Mouse (Mus musculus) embryonic fibroblast, embryonic 13.5 days (primary cell): ENCODE results near the gene Rbm5.

Source experiments
- CTCF ChIP-seq: IDR thresholded peaks from 2 replicates; pipeline ENCODE4 v1.5.1; 2011; ENCODE audit warnings: mild to moderate bottlenecking, control low read depth, low read length, moderate library complexity, borderline replicate concordance; ENCODE audit not compliant: insufficient read depth
- POLR2A ChIP-seq: IDR thresholded peaks from 2 replicates; pipeline ENCODE4 v1.6.1; 2011; ENCODE audit warnings: low read depth, mild to moderate bottlenecking, control low read depth, low read length, moderate library complexity

DNA sequence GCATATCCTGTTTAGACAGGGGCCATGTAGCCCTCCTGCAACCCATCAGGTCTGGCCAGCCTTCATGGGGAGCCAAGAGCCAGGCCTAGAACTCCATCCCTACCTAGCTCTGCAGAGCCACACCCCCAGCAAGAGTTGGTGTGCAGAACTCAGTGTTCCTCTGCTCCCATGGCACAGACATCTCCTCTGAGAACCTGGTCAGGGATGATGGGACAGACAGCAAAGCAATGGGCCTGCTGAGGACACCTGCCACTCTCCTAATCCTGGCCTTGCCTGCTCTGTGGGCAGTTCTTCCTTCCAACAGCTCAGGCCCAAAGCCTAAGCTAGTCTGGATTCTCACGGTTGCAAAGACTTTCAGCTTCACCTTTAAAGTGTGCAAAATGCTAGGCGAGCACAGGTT, 55.2 kb downstream of the Rbm5 start:
- no peak for TF ChIP-seq POLR2A
- no peak for TF ChIP-seq CTCF
